Mouse (Mus musculus) brain, embryonic 14.5 days (tissue): ENCODE measurements at regions not wholly inside any gene's neighbourhood (a gene's known extent, or its start where the extent isn't known, plus 50 kb on each side); places are given as distances from the start of the nearest gene placed in this dataset.

Experiments
- CTCF ChIP-seq: fragments of 200-500 bp; IDR thresholded peaks from 2 replicates; pipeline ENCODE4 v1.5.1; 2012; ENCODE audit warnings: inconsistent platforms, mild to moderate bottlenecking, moderate library complexity, borderline replicate concordance; ENCODE audit not compliant: insufficient read depth, insufficient read length; ENCODE audit errors: extremely low read depth
- POLR2A ChIP-seq: fragments of 200-500 bp; IDR thresholded peaks from 2 replicates; pipeline ENCODE4 v1.6.1; 2012; ENCODE audit warnings: mild to moderate bottlenecking, inconsistent platforms, borderline replicate concordance; ENCODE audit not compliant: poor library complexity, insufficient read depth, insufficient read length, severe bottlenecking; ENCODE audit errors: extremely low read depth

GRCm38 (mm10) chr3:37903021-37903420 lies 178.7 kb upstream of the Gm5148 start:
- TF ChIP-seq CTCF (no peak), POLR2A (no peak)
